Mouse (Mus musculus): ENCODE results near the gene Zbtb49. TPM values are rescaled to one million over a fixed set of nuclear protein-coding genes. Genes with fewer than 3 reads are reported as not detected.

Zbtb49 gene
- total and polyA plus RNA-seq, 2 experiments from 2014 or later, result 4.4 to 6.4 TPM

DNA sequence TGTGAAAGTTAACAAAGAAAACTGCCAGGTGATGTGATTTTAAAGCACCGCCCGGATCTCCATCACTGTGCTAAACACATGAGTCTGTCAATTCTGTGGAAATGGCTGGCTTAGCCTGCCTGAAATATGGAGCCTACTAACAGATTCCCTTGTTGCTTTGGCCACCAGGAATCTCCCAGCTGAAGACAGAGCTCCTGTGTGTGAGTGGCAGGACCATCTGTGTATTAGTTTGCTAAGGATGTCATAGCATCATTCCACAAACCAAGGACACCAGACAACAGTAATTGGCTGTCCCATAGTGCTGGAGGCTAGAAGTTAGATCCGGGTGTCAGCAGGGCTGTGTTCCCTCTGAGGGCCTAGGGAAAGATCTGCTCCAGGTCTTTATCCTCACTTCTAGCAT is 29.4 kb downstream of the Zbtb49 start:
- no peak for ATAC-seq (ENCODE audit: insufficient read depth, low read depth)
- Histone ChIP-seq H3K36me3 (replicated peaks; ENCODE audit: control insufficient read depth, insufficient read depth, low read length) (no peaks in the 10 kb centered on the region), H3K4me1 (ENCODE audit: control insufficient read depth, insufficient read depth) (no peaks in the 10 kb centered on the region), H3K4me2 (ENCODE audit: low read depth, low read length) (no peak overlapping the region), H3K4me3 (ENCODE audit: low read depth, low read length) (no peak overlapping the region), H3K27me3 (ENCODE audit: control insufficient read depth, insufficient read depth, low read length) (no peaks in the 10 kb centered on the region), H3K9me3 (replicated peaks; ENCODE audit: control insufficient read depth, low read length) (no peaks in the 10 kb centered on the region), H3K9ac (replicated peaks; ENCODE audit: low read depth, low read length) (no peak overlapping the region), H3K27ac (ENCODE audit: low read depth) (no peak overlapping the region)
- DNase-seq (ENCODE audit: low spot score), result no peak
- WGBS, result 84% methylated on average over 3 of the region's 3 CpGs
- no peak for TF ChIP-seq EP300 (IDR thresholded peaks at IDR 0.05; ENCODE audit: low read depth)
- no peak for TF ChIP-seq CTCF (IDR thresholded peaks at IDR 0.05; ENCODE audit: low read depth)

DNA sequence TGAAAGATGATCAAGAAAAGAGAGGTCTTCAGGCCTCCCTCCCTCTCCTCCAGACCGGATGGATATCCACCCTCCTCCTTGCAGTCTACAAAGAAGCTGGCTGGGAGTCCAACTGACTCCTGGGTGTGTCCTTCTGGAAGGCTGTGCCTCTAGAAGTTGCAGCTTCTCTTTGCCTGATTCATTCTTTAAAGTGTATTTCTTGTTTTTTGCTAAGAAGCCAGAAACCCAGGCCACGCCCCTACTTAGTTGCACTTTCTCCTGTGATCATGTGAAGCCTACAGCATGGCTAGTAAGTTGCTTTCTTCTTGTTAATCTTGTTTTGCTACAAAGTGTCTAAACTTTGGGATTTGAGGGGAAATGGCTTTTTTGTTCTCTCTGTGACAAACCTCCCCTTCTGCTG is 33.3 kb downstream of the Zbtb49 start:
- H3K4me3 ChIP-seq (ENCODE audit: low read depth, low read length), result no peak overlapping the region
- ATAC-seq (ENCODE audit: insufficient read depth, low read depth), result no peak
- 77% methylated on average over 2 of the region's 2 CpGs for WGBS
- no peaks in the 10 kb centered on the region for H3K9me3 ChIP-seq (replicated peaks; ENCODE audit: control insufficient read depth, low read length)
- H3K36me3 ChIP-seq (replicated peaks; ENCODE audit: control insufficient read depth, insufficient read depth, low read length), result no peaks in the 10 kb centered on the region
- DNase-seq (ENCODE audit: low spot score), result no peak
- TF ChIP-seq EP300 (IDR thresholded peaks at IDR 0.05; ENCODE audit: low read depth) (no peak), CTCF (IDR thresholded peaks at IDR 0.05; ENCODE audit: low read depth) (no peak)
- H3K4me2 ChIP-seq (ENCODE audit: low read depth, low read length), result no peak overlapping the region
- H3K27ac ChIP-seq (ENCODE audit: low read depth), result no peak overlapping the region
- no peaks in the 10 kb centered on the region for H3K4me1 ChIP-seq (ENCODE audit: control insufficient read depth, insufficient read depth)
- H3K27me3 ChIP-seq (ENCODE audit: control insufficient read depth, insufficient read depth, low read length), result no peaks in the 10 kb centered on the region
- H3K9ac ChIP-seq (replicated peaks; ENCODE audit: low read depth, low read length), result no peak overlapping the region

DNA sequence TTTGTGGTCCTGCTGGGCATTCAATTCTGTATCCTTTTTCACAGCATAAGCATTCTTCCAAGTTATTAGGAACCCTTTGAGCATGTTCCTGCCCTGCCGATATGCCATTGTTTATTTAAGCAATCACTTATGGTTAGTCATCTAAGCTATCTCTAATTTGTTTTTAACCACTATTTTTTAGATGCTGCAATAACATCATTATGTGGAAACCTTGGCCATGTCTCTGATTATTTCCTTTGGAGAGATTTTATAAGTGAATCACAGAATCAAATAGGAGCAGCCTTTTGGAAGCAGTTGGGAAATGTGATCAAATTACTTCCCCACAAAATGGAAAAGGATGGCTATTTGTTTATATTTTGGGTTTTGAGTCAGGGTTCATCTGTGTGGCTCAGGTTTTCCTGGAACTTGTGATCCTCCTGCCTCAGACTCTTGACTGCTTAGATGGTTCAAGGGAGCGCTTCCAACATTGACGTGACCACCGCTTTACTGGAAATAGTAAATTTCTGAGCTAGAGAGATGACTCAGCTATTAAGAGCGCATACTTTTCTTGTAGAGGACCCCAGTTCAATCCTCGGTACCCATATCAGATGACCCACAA is 35.5 kb downstream of the Zbtb49 start:
- Histone ChIP-seq H3K27me3 (ENCODE audit: control insufficient read depth, insufficient read depth, low read length) (no peaks in the 10 kb centered on the region), H3K4me2 (ENCODE audit: low read depth, low read length) (no peak overlapping the region), H3K4me1 (ENCODE audit: control insufficient read depth, insufficient read depth) (no peaks in the 10 kb centered on the region), H3K9me3 (replicated peaks; ENCODE audit: control insufficient read depth, low read length) (no peaks in the 10 kb centered on the region), H3K36me3 (replicated peaks; ENCODE audit: control insufficient read depth, insufficient read depth, low read length) (no peaks in the 10 kb centered on the region), H3K4me3 (ENCODE audit: low read depth, low read length) (no peak overlapping the region), H3K9ac (replicated peaks; ENCODE audit: low read depth, low read length) (no peak overlapping the region), H3K27ac (ENCODE audit: low read depth) (no peak overlapping the region)
- WGBS, result 73% methylated on average over 6 of the region's 6 CpGs
- ATAC-seq (ENCODE audit: insufficient read depth, low read depth), result no peak
- no peak for DNase-seq (ENCODE audit: low spot score)
- TF ChIP-seq EP300 (IDR thresholded peaks at IDR 0.05; ENCODE audit: low read depth), result no peak
- TF ChIP-seq CTCF (IDR thresholded peaks at IDR 0.05; ENCODE audit: low read depth), result no peak

DNA sequence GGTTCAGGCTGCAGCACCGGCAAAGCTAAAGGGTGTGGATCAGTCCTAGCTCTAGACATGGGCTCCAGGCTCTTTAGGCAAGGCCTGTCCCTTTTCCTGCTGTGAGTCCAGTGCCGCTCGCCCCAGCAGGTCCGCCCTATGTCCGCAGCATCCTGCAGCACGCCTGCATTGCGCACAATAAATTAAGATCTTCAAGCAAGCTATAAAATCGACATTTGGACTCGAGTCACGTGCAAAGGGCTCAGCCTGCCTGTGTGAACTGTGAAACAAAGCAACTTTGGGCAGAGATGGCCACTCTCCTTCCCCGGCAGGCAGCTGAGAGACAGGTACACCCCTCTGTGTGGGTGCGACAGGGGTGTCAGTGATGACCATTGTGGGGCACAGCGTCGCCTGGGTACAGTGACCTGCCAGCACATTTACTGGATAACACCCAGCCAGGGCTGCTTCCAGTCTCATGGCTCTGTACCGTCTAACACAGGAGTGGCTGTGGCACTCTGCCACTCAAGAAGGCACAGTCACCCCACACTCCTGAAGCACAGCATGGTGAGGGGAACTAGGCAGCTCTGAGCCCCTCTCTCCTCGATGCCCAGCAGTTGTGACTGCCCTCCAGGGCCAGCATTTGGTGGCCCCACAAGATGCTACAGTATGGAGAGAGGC is 45.9 kb downstream of the Zbtb49 start:
- no peaks in the 10 kb centered on the region for H3K9me3 ChIP-seq (replicated peaks; ENCODE audit: control insufficient read depth, low read length)

DNA sequence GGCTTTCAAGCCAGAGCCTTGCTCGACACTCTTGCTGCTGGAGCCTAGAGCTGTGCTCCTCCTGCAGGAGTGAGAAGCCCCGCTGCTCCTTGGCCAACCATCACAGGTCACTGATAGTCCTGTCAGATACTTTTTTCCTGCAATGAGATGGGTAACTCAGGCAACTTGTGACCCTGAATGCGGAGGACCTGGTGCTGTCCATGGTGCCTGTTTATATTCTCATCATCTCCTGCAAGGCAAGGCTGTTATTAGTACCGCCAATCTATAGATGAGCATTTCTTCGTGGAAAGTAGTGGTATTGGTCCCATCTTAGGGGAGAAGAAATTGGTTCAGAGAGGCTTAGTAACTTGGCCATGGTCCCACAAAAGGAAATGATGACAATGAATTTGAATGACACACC is 46.5 kb downstream of the Zbtb49 start:
- 38% methylated on average over 5 of the region's 5 CpGs for WGBS
- H3K4me3 ChIP-seq (ENCODE audit: low read depth, low read length), result no peak overlapping the region
- ATAC-seq (ENCODE audit: insufficient read depth, low read depth), result no peak
- no peak overlapping the region for H3K9ac ChIP-seq (replicated peaks; ENCODE audit: low read depth, low read length)
- no peaks in the 10 kb centered on the region for H3K9me3 ChIP-seq (replicated peaks; ENCODE audit: control insufficient read depth, low read length)
- H3K36me3 ChIP-seq (replicated peaks; ENCODE audit: control insufficient read depth, insufficient read depth, low read length), result no peaks in the 10 kb centered on the region
- H3K4me2 ChIP-seq (ENCODE audit: low read depth, low read length), result no peak overlapping the region
- no peak for DNase-seq (ENCODE audit: low spot score)
- TF ChIP-seq EP300 (IDR thresholded peaks at IDR 0.05; ENCODE audit: low read depth) (no peak), CTCF (IDR thresholded peaks at IDR 0.05; ENCODE audit: low read depth) (no peak)
- no peak overlapping the region for H3K27ac ChIP-seq (ENCODE audit: low read depth)
- no peaks in the 10 kb centered on the region for H3K27me3 ChIP-seq (ENCODE audit: control insufficient read depth, insufficient read depth, low read length)
- H3K4me1 ChIP-seq (ENCODE audit: control insufficient read depth, insufficient read depth), result no peaks in the 10 kb centered on the region

More for the DNA sequence above, 45.9 kb downstream of the Zbtb49 start:
- no peak for TF ChIP-seq CTCF (IDR thresholded peaks at IDR 0.05; ENCODE audit: low read depth)
- TF ChIP-seq EP300 (IDR thresholded peaks at IDR 0.05; ENCODE audit: low read depth), result no peak
- Histone ChIP-seq H3K4me3 (ENCODE audit: low read depth, low read length) (no peak overlapping the region), H3K9ac (replicated peaks; ENCODE audit: low read depth, low read length) (no peak overlapping the region), H3K36me3 (replicated peaks; ENCODE audit: control insufficient read depth, insufficient read depth, low read length) (no peaks in the 10 kb centered on the region), H3K4me1 (ENCODE audit: control insufficient read depth, insufficient read depth) (no peaks in the 10 kb centered on the region), H3K27me3 (ENCODE audit: control insufficient read depth, insufficient read depth, low read length) (no peaks in the 10 kb centered on the region), H3K27ac (ENCODE audit: low read depth) (no peak overlapping the region), H3K4me2 (ENCODE audit: low read depth, low read length) (no peak overlapping the region)
- no peak for DNase-seq (ENCODE audit: low spot score)
- 75% methylated on average over 16 of the region's 16 CpGs for WGBS
- ATAC-seq (ENCODE audit: insufficient read depth, low read depth), result no peak

DNA sequence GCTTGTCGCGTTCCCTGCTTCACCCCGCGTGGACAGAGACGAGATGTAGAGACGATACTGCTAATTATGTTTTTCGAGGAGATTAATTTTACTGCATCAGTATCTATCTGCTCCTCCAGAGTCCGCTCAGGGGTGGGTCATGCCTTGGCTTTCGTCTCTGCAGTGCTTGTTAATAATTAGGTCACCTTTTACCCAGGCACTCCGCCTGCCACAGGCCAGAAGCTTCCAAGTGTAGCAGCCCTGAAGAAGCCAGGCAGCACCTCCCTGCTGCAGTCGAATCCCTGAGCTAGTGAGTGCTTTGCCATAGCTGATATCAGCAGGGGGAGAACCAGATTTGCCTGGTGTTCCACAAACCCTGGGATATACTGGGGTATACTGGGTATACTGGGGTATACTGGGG is 51.8 kb downstream of the Zbtb49 start:
- Histone ChIP-seq H3K9me3 (replicated peaks; ENCODE audit: control insufficient read depth, low read length) (no peaks in the 10 kb centered on the region), H3K4me3 (ENCODE audit: low read depth, low read length) (no peak overlapping the region), H3K27me3 (ENCODE audit: control insufficient read depth, insufficient read depth, low read length) (0 out of 2 replicates have a peak, but pooled peaks cover 2% of the 10 kb centered on the region), H3K4me1 (ENCODE audit: control insufficient read depth, insufficient read depth) (no peaks in the 10 kb centered on the region), H3K27ac (ENCODE audit: low read depth) (no peak overlapping the region), H3K36me3 (replicated peaks; ENCODE audit: control insufficient read depth, insufficient read depth, low read length) (no peaks in the 10 kb centered on the region), H3K9ac (replicated peaks; ENCODE audit: low read depth, low read length) (no peak overlapping the region), H3K4me2 (ENCODE audit: low read depth, low read length) (no peak overlapping the region)
- DNase-seq (ENCODE audit: low spot score), result no peak
- no peak for ATAC-seq (ENCODE audit: insufficient read depth, low read depth)
- TF ChIP-seq EP300 (IDR thresholded peaks at IDR 0.05; ENCODE audit: low read depth), result no peak
- TF ChIP-seq CTCF (IDR thresholded peaks at IDR 0.05; ENCODE audit: low read depth), result no peak
- 71% methylated on average over 11 of the region's 11 CpGs for WGBS

Measured in heart, postnatal 0 days (tissue).